12 mouse cellular contexts compared by ENCODE assay signal in genomic region chr2:171373016-171373415, GRCm38 (mm10).
"Had no signal": no experiment of that assay in that cellular context is flagged by ENCODE, and none has a peak within 500 bp of the region (broad histone marks: within the 10 kb centered on the region; RNA-seq: fewer than 3 reads in every experiment).

No protein-coding gene starts in this region.

- H3K4me1 ChIP-seq: liver, embryonic 13.5 days; liver, embryonic 15.5 days; lung, embryonic 15.5 days; megakaryocyte, embryonic 14.5 days; midbrain, embryonic 13.5 days; midbrain, embryonic 15.5 days; stomach, embryonic 15.5 days had no signal

- DNase-seq: liver, embryonic 13.5 days; liver, postnatal 0 days; thymus, adult 2 months; thymus, postnatal 25 days; thymus, postnatal 4 days had no signal

- H3K4me3 ChIP-seq: liver, embryonic 13.5 days; liver, embryonic 15.5 days; lung, embryonic 15.5 days; megakaryocyte, embryonic 14.5 days; midbrain, embryonic 13.5 days; midbrain, embryonic 15.5 days; neural tube, embryonic 12.5 days; stomach, embryonic 15.5 days had no signal
